Mouse (Mus musculus): Measurements from ENCODE around the gene Prkcsh. TPM values are rescaled to one million over a fixed set of nuclear protein-coding genes. Genes with fewer than 3 reads are reported as not detected.

Gene Prkcsh
- 99.1 and 103 TPM in 2 replicates for polyA plus RNA-seq (2012; rRNA removed)

DNA sequence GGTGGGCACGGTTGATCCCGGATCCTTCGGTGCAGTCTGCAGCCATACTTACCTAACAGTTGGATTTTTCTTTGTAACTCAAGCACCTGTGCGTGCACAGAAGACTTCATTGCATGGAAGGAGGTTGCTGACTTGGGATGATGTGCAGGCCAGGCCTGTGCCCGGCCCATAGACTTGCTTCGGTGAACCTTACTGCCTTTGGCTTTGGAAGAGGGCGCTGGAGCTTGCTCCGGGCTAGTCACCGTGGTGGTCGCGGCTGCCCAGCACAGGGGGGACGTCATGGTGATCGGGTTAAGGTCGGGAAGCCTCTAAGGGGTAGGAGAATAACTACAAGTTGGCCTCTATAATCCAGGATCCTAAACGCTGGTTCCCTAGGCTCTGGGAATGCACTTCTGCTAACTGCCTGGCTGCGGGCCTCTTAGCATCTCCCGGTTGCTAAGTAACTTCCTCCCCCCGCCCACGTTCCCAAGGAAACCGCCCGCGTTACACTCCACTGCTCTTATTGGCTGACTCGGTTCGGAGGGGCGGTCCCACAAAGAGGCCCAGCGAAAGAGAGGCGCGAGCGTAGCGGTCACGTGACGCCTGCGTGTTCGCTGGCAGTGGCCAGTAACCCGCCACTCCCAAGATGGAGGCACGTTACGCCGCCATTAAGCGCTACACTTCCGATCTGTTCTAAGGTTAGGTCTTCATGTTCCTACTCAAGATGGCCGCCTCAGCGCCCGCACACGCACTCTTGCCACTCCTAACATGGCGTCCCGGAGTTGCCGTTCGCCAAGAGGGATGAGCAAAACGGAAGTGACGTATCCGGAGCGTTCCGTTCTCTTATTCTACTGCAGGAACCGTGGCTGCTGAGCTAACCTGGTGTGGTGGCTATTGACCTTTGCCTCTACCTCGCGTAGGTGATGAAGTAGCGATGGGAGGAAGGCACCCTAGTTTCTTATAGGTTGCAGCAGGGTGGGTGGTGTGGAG is at the start of gene Prkcsh, which contains the start of gene Ccdc151:
Prkcsh (plus strand) TSS at position 613 of the 969 bp plus-strand sequence.
Ccdc151 (minus strand) TSS at position 441 of the 969 bp plus-strand sequence.
- Histone ChIP-seq H3K27ac (ENCODE audit: insufficient read depth, low read length) (no peak within 1 kb of the TSS), H3K4me3 (ENCODE audit: insufficient read depth, low read length) (peak within 1 kb of the TSS; percentile 61), H3K4me1 (ENCODE audit: control insufficient read depth, insufficient read depth, low read length) (peaks cover 6% of the 10 kb centered on the region)
- no peak for TF ChIP-seq CTCF (IDR thresholded peaks at IDR 0.05; ENCODE audit: extremely low read depth, insufficient read depth, low read length)
- TF ChIP-seq POLR2A (IDR thresholded peaks at IDR 0.05; ENCODE audit: extremely low read depth, insufficient read depth, low read length) = peak; percentile 93

DNA sequence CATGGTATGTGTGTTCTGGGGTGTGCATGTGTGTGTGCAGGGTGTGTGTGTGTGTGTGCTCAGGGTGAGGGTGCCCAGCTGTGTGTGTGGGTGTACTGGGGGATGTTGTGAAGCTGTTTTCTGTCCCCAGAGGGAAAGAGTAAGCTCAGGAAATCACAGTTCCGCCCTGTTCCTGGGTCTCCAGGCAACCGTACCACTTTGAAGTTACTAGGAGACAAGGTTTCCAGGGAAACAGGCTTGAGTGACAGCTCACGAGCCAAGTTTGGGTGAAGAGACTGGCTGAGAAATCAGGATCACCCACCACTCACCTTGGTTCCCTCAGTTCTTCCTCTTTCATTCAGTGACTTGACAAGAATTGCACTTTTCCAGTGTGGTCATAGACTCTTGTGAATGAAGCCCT is 49.0 kb upstream of the Prkcsh start:
- Histone ChIP-seq H3K27ac (ENCODE audit: insufficient read depth, low read length) (no peak overlapping the region), H3K4me3 (ENCODE audit: insufficient read depth, low read length) (no peak overlapping the region), H3K4me1 (ENCODE audit: control insufficient read depth, insufficient read depth, low read length) (peaks cover 6% of the 10 kb centered on the region; the same call in 1 of the 2 replicates)
- TF ChIP-seq CTCF (IDR thresholded peaks at IDR 0.05; ENCODE audit: extremely low read depth, insufficient read depth, low read length) (no peak), POLR2A (IDR thresholded peaks at IDR 0.05; ENCODE audit: extremely low read depth, insufficient read depth, low read length) (no peak)

DNA sequence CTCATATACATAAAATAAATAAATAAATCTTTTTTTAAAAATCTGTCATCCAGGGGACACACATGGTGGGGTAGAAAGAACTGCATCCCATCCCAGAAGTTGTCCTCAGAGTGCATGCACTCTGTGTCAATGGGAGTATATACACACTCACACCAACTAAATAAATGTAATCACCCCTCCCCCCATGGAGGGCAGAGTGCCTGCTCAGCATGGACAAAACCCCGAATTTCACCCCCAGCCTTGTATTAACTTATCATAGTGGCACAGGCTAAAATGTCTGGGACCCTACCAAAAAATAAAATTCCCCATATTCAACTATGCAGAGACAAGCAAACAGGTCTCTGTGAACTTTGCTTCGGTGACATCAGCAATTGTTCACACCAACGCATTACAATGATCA is 48.0 kb upstream of the Prkcsh start:
- Histone ChIP-seq H3K27ac (ENCODE audit: insufficient read depth, low read length) (no peak overlapping the region), H3K4me3 (ENCODE audit: insufficient read depth, low read length) (no peak overlapping the region), H3K4me1 (ENCODE audit: control insufficient read depth, insufficient read depth, low read length) (peaks cover 5% of the 10 kb centered on the region; the same call in 1 of the 2 replicates)
- no peak for TF ChIP-seq CTCF (IDR thresholded peaks at IDR 0.05; ENCODE audit: extremely low read depth, insufficient read depth, low read length)
- TF ChIP-seq POLR2A (IDR thresholded peaks at IDR 0.05; ENCODE audit: extremely low read depth, insufficient read depth, low read length) = no peak

DNA sequence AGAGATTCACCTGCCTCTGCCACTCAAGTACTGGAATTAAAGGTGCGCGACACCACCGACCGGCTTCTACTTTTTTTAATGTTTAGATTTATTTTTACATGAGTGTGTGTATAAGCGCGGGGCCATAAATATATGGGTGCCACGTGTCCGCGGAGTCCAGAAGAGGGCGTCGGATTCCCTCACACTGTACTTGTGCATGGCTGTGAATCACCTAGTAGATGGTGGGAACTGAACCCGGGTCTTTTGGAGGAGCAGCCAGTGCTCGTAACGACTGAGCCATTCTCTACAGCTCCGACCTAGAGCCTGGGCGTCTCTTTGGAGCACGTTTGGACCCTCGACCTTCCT is 47.4 kb upstream of the Prkcsh start:
- peak overlapping the region; percentile 36 for H3K4me3 ChIP-seq (ENCODE audit: insufficient read depth, low read length)
- peaks cover 5% of the 10 kb centered on the region; the same call in 1 of the 2 replicates for H3K4me1 ChIP-seq (ENCODE audit: control insufficient read depth, insufficient read depth, low read length)
- TF ChIP-seq CTCF (IDR thresholded peaks at IDR 0.05; ENCODE audit: extremely low read depth, insufficient read depth, low read length) = 0 out of 2 replicates have a peak, but pooled peaks have one; percentile 5
- TF ChIP-seq POLR2A (IDR thresholded peaks at IDR 0.05; ENCODE audit: extremely low read depth, insufficient read depth, low read length) = no peak
- peak overlapping the region; percentile 3; the same call in 1 of the 2 replicates for H3K27ac ChIP-seq (ENCODE audit: insufficient read depth, low read length)

DNA sequence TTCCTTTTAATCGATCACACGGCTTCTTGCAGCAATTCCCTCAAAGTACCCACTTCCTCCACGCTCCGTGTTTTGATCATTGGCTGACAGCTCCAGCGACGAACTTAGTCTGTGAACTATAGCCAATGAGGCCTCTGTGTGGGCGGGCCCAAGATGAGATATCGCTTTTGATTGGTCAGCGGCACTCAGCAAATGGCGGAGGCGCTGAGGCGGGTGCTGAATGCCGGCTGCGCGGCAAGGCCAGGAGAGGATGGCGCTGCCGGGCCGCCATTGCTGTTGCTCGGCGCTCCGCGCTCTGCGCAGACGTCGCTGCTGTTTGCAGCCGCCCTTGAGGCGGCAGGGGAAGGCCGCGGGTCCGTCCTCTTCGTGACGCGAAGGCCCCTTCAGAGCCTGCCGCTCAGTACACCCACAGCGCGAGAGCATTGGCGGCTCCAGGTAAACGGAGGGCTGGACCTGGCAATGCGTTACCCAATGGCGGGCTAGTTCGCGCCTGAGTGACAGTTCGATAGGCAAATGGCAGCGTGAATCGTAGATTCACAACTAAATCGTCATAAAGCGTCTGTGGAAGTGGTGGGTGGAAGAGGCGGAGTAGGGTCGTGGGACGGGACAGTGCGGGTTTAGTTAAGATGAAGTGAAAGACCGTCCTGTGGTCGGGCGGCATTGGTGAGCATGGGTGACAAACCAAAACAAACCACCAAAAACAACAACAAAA is 46.9 kb upstream of the Prkcsh start, which contains the start of gene Swsap1:
Swsap1 (plus strand) TSS at position 186 of the 712 bp plus-strand sequence.
- peak within 1 kb of the TSS; percentile 91 for H3K27ac ChIP-seq (ENCODE audit: insufficient read depth, low read length)
- TF ChIP-seq POLR2A (IDR thresholded peaks at IDR 0.05; ENCODE audit: extremely low read depth, insufficient read depth, low read length) = peak; percentile 70
- TF ChIP-seq CTCF (IDR thresholded peaks at IDR 0.05; ENCODE audit: extremely low read depth, insufficient read depth, low read length) = no peak

DNA sequence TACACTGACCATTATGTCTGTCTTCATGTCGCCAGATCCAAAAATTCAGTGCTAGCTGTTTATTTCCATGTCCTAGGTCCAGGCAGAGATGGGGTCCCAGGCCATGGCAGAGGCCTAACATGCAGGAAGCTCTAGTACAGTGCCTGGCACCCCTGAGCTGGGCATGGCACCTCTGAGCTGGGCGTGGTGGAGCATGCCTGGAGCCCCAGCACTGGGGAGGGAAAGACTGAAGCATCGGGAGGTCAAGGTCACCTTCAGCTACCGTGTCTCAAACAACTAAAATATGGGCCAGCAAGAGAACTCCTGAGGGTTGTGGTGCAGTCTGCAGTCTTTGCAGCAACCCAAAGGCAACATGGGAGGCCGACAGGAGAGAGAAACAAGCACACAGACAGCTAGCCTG is 44.2 kb upstream of the Prkcsh start:
- H3K4me1 ChIP-seq (ENCODE audit: control insufficient read depth, insufficient read depth, low read length) = peaks cover 2% of the 10 kb centered on the region; the same call in 1 of the 2 replicates
- H3K27ac ChIP-seq (ENCODE audit: insufficient read depth, low read length) = no peak overlapping the region
- no peak for TF ChIP-seq CTCF (IDR thresholded peaks at IDR 0.05; ENCODE audit: extremely low read depth, insufficient read depth, low read length)
- TF ChIP-seq POLR2A (IDR thresholded peaks at IDR 0.05; ENCODE audit: extremely low read depth, insufficient read depth, low read length) = no peak
- no peak overlapping the region for H3K4me3 ChIP-seq (ENCODE audit: insufficient read depth, low read length)

More for the DNA sequence above, 46.9 kb upstream of the Prkcsh start, which contains the start of gene Swsap1:
- H3K4me3 ChIP-seq (ENCODE audit: insufficient read depth, low read length) = peak within 1 kb of the TSS; percentile 36
- H3K4me1 ChIP-seq (ENCODE audit: control insufficient read depth, insufficient read depth, low read length) = peaks cover 5% of the 10 kb centered on the region; the same call in 1 of the 2 replicates

DNA sequence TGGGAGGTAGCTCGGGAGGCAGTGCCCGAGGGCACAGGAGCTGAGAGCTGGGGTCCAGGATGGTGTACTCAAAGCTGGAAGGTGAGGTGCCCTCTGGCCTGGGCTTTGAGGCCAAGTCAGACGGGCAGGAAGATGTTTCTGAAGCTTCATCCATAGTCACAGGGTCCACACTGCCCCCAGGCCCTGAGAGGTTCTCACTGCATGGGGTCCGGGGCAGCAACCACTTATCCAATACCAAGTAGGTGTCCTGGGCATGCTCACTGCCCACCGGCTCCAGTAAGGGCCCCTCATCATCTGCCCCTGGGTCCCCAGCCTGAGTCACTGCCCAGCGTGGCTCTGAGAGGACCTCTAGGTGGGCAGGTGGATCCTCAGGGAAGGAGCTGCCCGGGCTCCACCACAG is 43.4 kb upstream of the Prkcsh start:
- Histone ChIP-seq H3K4me3 (ENCODE audit: insufficient read depth, low read length) (no peak overlapping the region), H3K27ac (ENCODE audit: insufficient read depth, low read length) (no peak overlapping the region), H3K4me1 (ENCODE audit: control insufficient read depth, insufficient read depth, low read length) (no peaks in the 10 kb centered on the region)
- TF ChIP-seq POLR2A (IDR thresholded peaks at IDR 0.05; ENCODE audit: extremely low read depth, insufficient read depth, low read length) (no peak), CTCF (IDR thresholded peaks at IDR 0.05; ENCODE audit: extremely low read depth, insufficient read depth, low read length) (no peak)

DNA sequence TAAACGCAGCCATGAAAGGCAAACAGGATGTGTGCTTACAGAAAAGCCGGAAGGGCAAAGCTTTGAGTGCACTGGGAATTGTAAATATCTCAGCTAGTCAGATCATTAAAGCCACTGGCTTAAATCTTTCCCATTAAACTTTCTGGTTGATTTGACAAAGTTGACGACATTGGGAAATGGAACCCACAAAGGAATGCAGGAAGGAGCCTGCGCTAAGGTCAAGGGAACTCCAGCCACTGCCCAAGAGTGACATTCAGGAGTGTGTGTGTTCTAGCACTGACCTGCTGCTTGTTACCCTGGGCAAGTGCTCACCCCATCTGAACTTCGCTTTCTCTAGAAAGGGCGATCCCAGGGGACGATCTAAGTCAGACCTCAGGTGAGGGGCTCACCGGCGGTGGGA is 42.5 kb upstream of the Prkcsh start:
- TF ChIP-seq POLR2A (IDR thresholded peaks at IDR 0.05; ENCODE audit: extremely low read depth, insufficient read depth, low read length) (no peak), CTCF (IDR thresholded peaks at IDR 0.05; ENCODE audit: extremely low read depth, insufficient read depth, low read length) (no peak)
- Histone ChIP-seq H3K27ac (ENCODE audit: insufficient read depth, low read length) (no peak overlapping the region), H3K4me3 (ENCODE audit: insufficient read depth, low read length) (no peak overlapping the region), H3K4me1 (ENCODE audit: control insufficient read depth, insufficient read depth, low read length) (no peaks in the 10 kb centered on the region)

DNA sequence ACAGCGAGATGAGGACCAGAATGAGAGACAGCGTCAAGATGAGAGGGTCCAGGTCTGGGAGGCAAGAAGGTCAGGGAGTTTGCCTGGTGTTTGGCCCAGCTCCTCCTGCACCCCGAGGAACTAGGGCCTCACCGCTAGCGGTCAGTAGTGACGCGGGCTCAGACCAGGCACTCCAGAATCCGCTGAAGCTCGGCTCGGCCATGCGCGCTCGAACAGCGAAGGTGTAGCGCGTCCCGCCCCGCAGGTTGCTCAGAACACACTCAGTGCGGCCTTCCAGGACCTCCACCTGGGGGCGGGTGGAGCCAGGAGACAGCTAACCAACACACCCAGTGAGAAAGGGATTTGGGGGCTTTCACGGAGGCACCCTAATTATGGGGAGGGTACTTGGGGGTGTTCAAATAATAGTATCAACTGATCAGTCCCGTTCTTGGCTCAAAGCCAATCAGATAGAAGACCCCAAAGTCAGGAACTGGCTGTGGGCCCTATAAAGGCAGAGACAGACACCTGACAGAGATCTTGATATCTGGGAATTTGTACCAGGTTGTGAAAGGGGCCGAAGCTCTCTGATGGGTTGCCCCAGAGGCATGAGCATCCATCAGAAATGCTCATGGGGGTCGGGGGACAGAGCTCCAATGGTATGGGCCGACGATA is 41.9 kb upstream of the Prkcsh start:
- Histone ChIP-seq H3K27ac (ENCODE audit: insufficient read depth, low read length) (no peak overlapping the region), H3K4me1 (ENCODE audit: control insufficient read depth, insufficient read depth, low read length) (no peaks in the 10 kb centered on the region), H3K4me3 (ENCODE audit: insufficient read depth, low read length) (no peak overlapping the region)
- TF ChIP-seq CTCF (IDR thresholded peaks at IDR 0.05; ENCODE audit: extremely low read depth, insufficient read depth, low read length) = no peak
- TF ChIP-seq POLR2A (IDR thresholded peaks at IDR 0.05; ENCODE audit: extremely low read depth, insufficient read depth, low read length) = no peak

Data from cortical plate, adult 2 months (tissue).